Mouse (Mus musculus) retina, adult 2 months (tissue): Measurements from ENCODE around the gene Ptprk.

Experiments used
- DNase-seq: peaks from one replicate; pipeline ENCODE4 v3.0.0-alpha.2; 2012; ENCODE audit warnings: low read depth, low spot score

Ptprk gene

DNA sequence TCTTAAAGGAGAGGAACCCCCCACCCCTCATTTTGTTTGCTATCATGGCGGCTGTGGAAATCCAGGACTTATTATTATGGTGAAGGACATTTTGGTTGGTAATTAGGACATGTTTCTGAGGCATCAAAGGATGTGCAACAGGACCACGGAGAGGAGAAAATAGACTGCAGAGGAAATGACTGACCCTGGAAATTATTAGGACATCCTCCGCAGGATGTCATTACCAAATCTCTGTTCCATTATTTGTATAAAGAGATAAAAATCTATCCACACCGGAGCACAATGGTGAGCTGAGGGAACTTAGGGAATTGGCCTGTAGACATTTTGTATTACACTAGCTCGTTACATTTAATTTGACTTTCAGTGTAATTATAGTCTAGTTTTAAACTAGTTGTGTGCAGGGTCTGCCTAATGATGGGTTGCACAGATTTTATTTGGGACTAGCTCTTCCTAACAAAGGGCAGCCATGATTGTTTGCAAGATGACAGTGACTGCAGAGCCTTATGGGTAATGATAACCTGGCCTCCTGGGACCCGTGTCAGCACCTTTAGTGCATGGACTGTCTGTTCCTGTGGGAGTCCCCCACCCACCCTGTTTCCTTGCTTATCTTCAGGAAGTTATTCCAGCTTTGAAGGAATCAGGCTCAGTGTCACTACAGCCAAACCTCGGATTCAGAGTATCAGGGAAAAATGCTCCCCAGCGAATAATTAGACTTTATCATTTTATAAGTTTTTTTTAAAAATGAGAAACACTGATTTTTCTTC, 38.4 kb downstream of the Ptprk start:
- DNase-seq = no peak

- no peak for DNase-seq
Measured at GRCm38 (mm10) chr10:28113879-28114278, 39.3 kb downstream of the Ptprk start.

DNA sequence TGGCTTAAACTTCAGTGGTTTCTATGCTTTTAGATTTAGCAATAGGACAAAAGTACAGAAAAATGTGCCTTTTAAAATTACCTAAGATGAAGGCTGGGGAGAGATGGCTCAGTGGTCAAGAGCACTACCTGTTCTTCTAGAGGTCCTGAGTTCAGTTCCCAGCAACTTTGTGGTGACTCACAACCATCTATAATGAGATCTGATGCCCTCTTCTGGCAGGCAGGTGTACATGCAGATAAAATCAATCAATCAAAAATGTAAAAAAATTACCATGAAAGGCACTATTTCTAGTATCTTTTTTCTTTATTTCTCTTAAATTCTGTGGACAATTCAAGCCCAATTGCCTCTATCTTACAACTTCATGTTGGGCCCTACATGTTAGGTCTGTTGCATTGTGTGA, 42.4 kb downstream of the Ptprk start:
- DNase-seq = no peak

DNA sequence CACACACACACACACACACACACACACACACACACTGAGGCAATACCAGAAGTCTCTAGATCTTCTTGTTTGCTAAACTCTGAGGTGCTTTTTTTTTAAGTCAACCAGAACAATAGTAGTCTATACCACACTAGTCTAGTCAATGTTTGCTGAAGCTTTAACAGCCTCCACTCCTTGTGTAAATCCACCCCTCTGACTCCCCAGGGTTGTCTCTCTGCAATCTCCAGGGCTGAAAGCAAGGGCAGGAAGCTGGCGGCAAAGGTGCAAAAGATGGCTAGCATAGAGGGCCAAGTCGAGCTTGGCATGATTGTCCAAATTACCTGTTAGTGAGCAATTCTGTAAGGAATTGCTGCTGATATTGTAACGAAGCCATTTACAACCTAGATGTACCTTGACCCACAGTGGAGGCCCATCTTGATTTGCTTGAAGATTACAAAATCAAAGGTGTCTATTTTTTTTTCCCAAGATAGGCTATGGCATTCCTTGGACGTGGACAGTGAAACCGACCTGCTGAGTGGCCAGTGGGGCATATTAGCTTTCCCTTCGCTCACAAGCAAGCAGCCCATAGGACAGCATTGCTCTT, 44.3 kb downstream of the Ptprk start:
- DNase-seq = no peak

DNA sequence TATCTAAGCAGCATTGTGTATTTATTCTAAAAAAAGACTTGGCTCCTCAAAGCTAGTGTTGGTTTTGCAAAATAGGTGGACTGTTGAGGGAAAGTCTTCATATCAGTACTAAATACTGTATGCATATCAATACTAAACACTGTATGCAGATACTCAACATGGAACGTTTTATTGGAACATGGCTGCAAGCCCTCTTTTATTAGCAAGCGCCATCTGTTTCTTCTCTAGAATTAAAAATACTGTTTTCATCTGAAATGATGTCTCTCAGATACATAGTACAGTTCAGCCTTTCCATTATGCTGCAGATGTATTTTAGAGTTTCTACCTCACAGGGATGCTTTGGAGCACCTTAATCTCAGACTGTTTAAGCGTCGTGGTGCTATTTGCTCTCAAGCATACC, 49.3 kb downstream of the Ptprk start:
- no peak for DNase-seq

GRCm38 (mm10) chr10:28128011-28128410, 53.4 kb downstream of the Ptprk start:
- no peak for DNase-seq

DNA sequence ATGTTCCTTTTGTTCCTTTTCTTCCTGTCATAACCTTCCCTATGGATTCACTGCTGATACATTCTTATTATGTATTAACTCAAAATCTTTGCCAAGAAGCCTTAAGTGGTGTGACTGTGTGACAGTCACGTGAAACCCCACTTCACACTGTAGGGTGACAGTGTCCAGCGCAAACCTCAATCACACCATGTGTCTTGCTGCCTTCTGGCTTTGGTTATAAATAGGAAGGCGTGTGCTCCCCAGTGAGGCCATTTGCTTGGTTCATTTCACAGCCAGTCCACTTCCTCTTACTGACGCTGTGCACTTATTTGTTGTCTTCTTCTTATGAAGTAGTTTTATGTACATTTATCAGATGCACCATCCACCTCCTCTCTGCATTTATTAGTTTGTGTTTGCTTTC, 53.8 kb downstream of the Ptprk start:
- DNase-seq = no peak

- no peak for DNase-seq
Measured at GRCm38 (mm10) chr10:28130422-28130821, 55.8 kb downstream of the Ptprk start.

GRCm38 (mm10) chr10:28133770-28134169, 59.1 kb downstream of the Ptprk start:
- no peak for DNase-seq

- DNase-seq = no peak
Measured at GRCm38 (mm10) chr10:28138399-28138798, 63.8 kb downstream of the Ptprk start.

DNA sequence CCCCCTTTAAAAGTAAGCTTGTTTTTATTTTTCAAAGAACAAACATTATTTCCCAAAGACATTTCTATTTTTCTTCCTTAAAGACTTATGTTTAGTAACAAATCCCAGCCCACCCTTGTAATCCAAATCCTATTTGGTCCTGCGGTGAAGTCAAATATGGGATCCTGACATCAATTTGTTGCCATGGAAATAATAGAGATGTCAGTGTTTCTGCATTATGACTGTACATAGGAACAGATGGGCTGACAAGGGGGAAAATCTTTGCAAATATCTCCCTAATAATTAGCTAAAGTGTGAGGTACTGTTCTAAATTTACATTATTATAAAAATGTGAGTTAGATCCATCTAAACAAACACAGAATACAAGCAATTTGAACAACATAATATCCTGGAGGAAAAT, 69.8 kb downstream of the Ptprk start:
- no peak for DNase-seq

- DNase-seq = no peak
Measured at GRCm38 (mm10) chr10:28145326-28145725, 70.7 kb downstream of the Ptprk start.

- DNase-seq = no peak
Measured at GRCm38 (mm10) chr10:28155688-28156685, 81.4 kb downstream of the Ptprk start.

DNA sequence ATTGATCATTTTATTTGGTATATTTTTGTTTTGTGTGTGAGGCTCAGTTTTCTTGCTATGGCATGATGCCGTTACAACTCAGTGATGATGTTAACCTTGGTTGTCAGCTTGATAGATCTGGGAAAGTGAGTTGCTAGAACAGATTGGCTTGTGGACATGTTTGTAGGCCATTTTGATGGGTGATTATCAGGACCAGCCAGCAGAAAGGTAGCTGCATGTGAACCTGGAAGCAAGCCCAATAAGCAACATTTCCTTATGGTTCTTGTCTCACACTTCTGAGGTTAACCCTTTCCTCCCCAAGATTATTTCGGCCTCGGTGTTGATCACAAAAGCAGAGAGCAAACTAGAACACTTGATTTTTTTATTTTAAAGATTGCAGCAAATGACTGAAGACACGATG, 85.1 kb downstream of the Ptprk start:
- no peak for DNase-seq

DNA sequence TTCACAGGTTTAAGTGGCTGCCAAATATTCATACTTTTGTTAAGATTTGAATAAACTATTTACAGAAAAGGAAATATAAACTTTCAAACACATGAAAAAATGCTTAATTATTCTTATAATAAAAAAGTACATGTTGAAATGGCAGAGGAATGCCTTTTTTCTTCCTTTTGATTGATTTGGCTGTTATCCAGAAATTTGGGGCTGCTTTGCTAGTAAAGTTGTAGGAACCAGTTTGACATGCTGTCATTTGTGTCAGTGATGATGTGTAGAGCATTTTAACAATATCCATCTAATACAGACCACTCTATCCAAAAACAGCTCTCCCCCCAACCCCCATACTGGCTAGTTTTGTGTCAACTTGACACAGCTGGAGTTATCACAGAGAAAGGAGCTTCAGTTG, 86.7 kb downstream of the Ptprk start:
- DNase-seq = no peak

DNA sequence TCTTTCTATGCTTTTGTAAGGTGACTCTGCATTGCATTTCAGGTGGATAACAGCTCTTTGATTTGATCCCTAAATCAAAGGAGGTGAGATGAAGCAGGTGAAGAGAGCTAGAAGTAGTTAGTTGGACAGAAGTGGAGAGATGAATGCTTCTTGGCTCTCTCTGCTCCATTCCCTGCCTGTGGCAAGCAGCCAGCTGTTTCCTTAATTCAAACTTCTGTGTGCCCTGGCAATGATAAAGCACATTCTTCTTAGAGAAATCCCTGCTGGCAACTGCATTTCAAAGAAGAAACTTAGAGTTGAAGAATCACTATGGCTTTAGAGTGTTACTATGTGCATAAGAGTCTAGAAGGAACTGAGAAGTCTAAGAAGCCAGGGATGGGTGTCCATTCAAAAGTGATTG, 89.6 kb downstream of the Ptprk start:
- DNase-seq = no peak

GRCm38 (mm10) chr10:28164746-28165145, 90.1 kb downstream of the Ptprk start:
- DNase-seq = no peak

- DNase-seq = no peak
Measured at GRCm38 (mm10) chr10:28166610-28167009, 92.0 kb downstream of the Ptprk start.

DNA sequence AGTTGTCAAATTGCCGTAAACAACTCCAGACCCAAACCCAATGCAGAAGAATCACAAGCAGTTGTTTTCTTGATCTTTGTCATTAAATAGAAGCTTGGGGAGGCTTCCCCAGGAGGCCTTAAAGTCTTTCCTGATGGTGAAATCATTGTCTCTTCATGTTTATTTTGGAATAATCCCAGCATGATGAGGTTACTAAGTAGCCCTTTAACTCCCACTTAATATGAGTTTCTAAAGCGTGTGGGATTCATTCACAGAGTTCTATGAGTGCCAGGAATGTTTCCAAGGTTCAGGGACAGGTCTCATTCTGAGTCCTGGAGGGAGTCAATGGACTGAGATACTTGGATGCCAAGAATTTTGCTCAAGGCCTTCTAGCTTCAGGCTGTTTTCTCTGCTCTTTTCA, 92.5 kb downstream of the Ptprk start:
- DNase-seq = no peak

GRCm38 (mm10) chr10:28171196-28171595, 96.6 kb downstream of the Ptprk start:
- no peak for DNase-seq

GRCm38 (mm10) chr10:28178876-28179275, 104.3 kb downstream of the Ptprk start:
- DNase-seq = no peak

- DNase-seq = no peak
Measured at GRCm38 (mm10) chr10:28182081-28182480, 107.5 kb downstream of the Ptprk start.
